Mouse (Mus musculus): ENCODE measurements around the gene Gnaz.

GRCm38 (mm10) chr10:74932487-74932886, 34.5 kb upstream of the Gnaz start:
- TF ChIP-seq POLR2A (IDR thresholded peaks at IDR 0.05; ENCODE audit: control insufficient read depth, low read depth, low read length), result no peak
- no peak for TF ChIP-seq CTCF (IDR thresholded peaks at IDR 0.05; ENCODE audit: control insufficient read depth, insufficient read depth, insufficient replicate concordance, low read depth, low read length)

Measured in testis, adult 2 months (tissue).